Mouse (Mus musculus): ENCODE data around the gene Ces1b. TPM values are rescaled to one million over a fixed set of nuclear protein-coding genes. Genes with fewer than 3 reads are reported as not detected.
A peak's percentile ranks its signal among the peaks of the same experiment; 100 is the strongest.

Gene Ces1b
- total RNA-seq (2022): not detected

- no peak for DNase-seq (ENCODE audit: low spot score in 2 of 2)
These were observed at the start of gene Ces1b for GRCm38 (mm10) chr8:93079887-93080286. Ces1b (minus strand) TSS chr8:93080017.

- peak; percentile 7 for DNase-seq (ENCODE audit: low spot score in 2 of 2)
These were observed 46.7 kb upstream of the Ces1b start for GRCm38 (mm10) chr8:93126476-93126875.

GRCm38 (mm10) chr8:93122005-93122404, 42.2 kb upstream of the Ces1b start:
- DNase-seq (ENCODE audit: low spot score in 2 of 2): no peak

GRCm38 (mm10) chr8:93095376-93095775, 15.6 kb upstream of the Ces1b start:
- peak in 1 of 2 experiments; percentile 45 for DNase-seq (ENCODE audit: low spot score in 2 of 2)

- DNase-seq (ENCODE audit: low spot score in 2 of 2): no peak
These were observed 11.5 kb upstream of the Ces1b start for GRCm38 (mm10) chr8:93091324-93091723.

GRCm38 (mm10) chr8:93088686-93089122, 8.9 kb upstream of the Ces1b start:
- DNase-seq (ENCODE audit: low spot score in 2 of 2): no peak

- no peak for DNase-seq (ENCODE audit: low spot score in 2 of 2)
These were observed 8.4 kb upstream of the Ces1b start for GRCm38 (mm10) chr8:93088193-93088592.

GRCm38 (mm10) chr8:93075251-93075650, 4.6 kb downstream of the Ces1b start:
- DNase-seq (ENCODE audit: low spot score in 2 of 2): no peak

GRCm38 (mm10) chr8:93063416-93064117, 16.2 kb downstream of the Ces1b start:
- no peak for DNase-seq (ENCODE audit: low spot score in 2 of 2)

GRCm38 (mm10) chr8:93059185-93059584, 20.6 kb downstream of the Ces1b start:
- DNase-seq (ENCODE audit: low spot score in 2 of 2): peak; percentile 9 to 45

GRCm38 (mm10) chr8:93055238-93055637, 24.6 kb downstream of the Ces1b start:
- no peak for DNase-seq (ENCODE audit: low spot score in 2 of 2)

GRCm38 (mm10) chr8:93048510-93049416, 31.1 kb downstream of the Ces1b start:
- DNase-seq (ENCODE audit: low spot score in 2 of 2): no peak

GRCm38 (mm10) chr8:93048092-93048491, 31.7 kb downstream of the Ces1b start, which contains the start of gene Ces1a:
Ces1a (minus strand) TSS chr8:93048192.
- DNase-seq (ENCODE audit: low spot score in 2 of 2): no peak

- no peak for DNase-seq (ENCODE audit: low spot score in 2 of 2)
These were observed 36.7 kb downstream of the Ces1b start for GRCm38 (mm10) chr8:93043083-93043482.

GRCm38 (mm10) chr8:93040776-93041567, 38.8 kb downstream of the Ces1b start:
- no peak for DNase-seq (ENCODE audit: low spot score in 2 of 2)

- DNase-seq (ENCODE audit: low spot score in 2 of 2): peak in 1 of 2 experiments; percentile 14
These were observed 39.6 kb downstream of the Ces1b start for GRCm38 (mm10) chr8:93040256-93040655.

- no peak for DNase-seq (ENCODE audit: low spot score in 2 of 2)
These were observed 41.0 kb downstream of the Ces1b start for GRCm38 (mm10) chr8:93038831-93039230.

GRCm38 (mm10) chr8:93030664-93031063, 49.2 kb downstream of the Ces1b start:
- DNase-seq (ENCODE audit: low spot score in 2 of 2): no peak

GRCm38 (mm10) chr8:93021738-93022137, 58.1 kb downstream of the Ces1b start:
- no peak for DNase-seq (ENCODE audit: low spot score in 2 of 2)

GRCm38 (mm10) chr8:93014300-93014699, 65.5 kb downstream of the Ces1b start:
- no peak for DNase-seq (ENCODE audit: low spot score in 2 of 2)

- DNase-seq (ENCODE audit: low spot score in 2 of 2): no peak
These were observed 67.6 kb downstream of the Ces1b start for GRCm38 (mm10) chr8:93012226-93012625.

Data from layer of hippocampus, adult 8-10 months (tissue).